Mouse (Mus musculus): Measurements from ENCODE around the gene Catsperg1. TPM values are rescaled to one million over a fixed set of nuclear protein-coding genes. Genes with fewer than 3 reads are reported as not detected.
"Not testable (repeated sequence)": the region's sequence is repeated elsewhere in the genome, so short reads cannot be mapped to it uniquely, and the experiment has no call there.

Gene Catsperg1
- polyA plus RNA-seq, 1 experiment from 2014 or later, result 0.21 TPM

- Histone ChIP-seq H3K4me1 (replicated peaks) (peaks cover 29% of the 10 kb centered on the region), H3K27ac (replicated peaks) (no peak overlapping the region), H3K4me2 (no peak overlapping the region), H3K9me3 (replicated peaks) (no peaks in the 10 kb centered on the region), H3K36me3 (replicated peaks) (no peaks in the 10 kb centered on the region; the same call in 1 of the 2 replicates), H3K9ac (no peak overlapping the region), H3K27me3 (no peaks in the 10 kb centered on the region), H3K4me3 (replicated peaks) (no peak overlapping the region)
- 75% methylated on average over 21 of the region's 21 CpGs for WGBS (ENCODE audit: insufficient replicate concordance)
- ATAC-seq (ENCODE audit: insufficient read depth), result no peak
Measured at GRCm38 (mm10) chr7:29246619-29247313, 32.9 kb upstream of the Catsperg1 start.

GRCm38 (mm10) chr7:29246015-29246414 is 32.2 kb upstream of the Catsperg1 start:
- no peaks in the 10 kb centered on the region; the same call in 1 of the 2 replicates for H3K36me3 ChIP-seq (replicated peaks)
- peaks cover 25% of the 10 kb centered on the region for H3K4me1 ChIP-seq (replicated peaks)
- H3K27me3 ChIP-seq, result no peaks in the 10 kb centered on the region
- H3K4me2 ChIP-seq, result no peak overlapping the region
- no peak for ATAC-seq (ENCODE audit: insufficient read depth)
- WGBS (ENCODE audit: insufficient replicate concordance), result 76% methylated on average over 5 of the region's 5 CpGs
- no peak overlapping the region for H3K27ac ChIP-seq (replicated peaks)
- no peak overlapping the region for H3K4me3 ChIP-seq (replicated peaks)
- no peak overlapping the region for H3K9ac ChIP-seq
- H3K9me3 ChIP-seq (replicated peaks), result no peaks in the 10 kb centered on the region

DNA sequence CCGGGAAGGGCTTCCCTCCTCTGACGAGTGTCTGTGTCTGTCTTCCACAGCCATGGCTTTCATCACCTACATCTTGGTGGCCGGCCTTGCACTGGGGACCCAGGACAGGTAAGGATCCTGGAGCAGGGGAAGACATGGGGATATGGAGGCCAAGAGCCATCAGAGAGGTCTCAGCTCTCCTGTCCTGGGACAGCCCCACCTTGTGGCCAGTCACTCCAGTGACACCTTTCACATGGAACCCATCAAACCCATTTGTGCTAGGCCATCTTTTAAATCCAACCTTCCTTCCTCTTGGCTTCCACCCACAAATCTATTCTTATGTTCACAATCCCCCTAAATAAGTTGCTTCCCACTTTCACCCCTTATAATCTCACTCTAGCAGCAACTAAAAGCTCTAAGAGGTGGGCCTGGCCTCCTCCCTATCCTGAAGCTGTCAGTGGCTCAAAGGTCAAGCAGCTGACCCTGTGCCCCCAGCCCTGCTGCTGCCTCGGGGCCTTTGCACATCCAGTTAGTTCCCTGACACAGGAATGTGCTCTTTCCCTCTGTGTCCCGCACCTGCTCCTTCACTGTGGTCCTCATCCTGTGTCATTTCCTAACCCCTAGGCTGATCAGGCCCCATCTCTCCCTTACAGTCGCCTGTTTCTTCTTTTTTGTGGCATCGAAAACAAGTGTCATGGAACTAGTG is 31.0 kb upstream of the Catsperg1 start:
- H3K9ac ChIP-seq, result no peak overlapping the region
- 55% methylated on average over 7 of the region's 7 CpGs for WGBS (ENCODE audit: insufficient replicate concordance)
- H3K4me3 ChIP-seq (replicated peaks), result no peak overlapping the region

GRCm38 (mm10) chr7:29238019-29238967 is 24.5 kb upstream of the Catsperg1 start, which contains the start of gene Yif1b:
Gene Yif1b (plus strand): TSS chr7:29238329.
- peak; percentile 95 for ATAC-seq (ENCODE audit: insufficient read depth)
- peak within 1 kb of the TSS; percentile 81 for H3K27ac ChIP-seq (replicated peaks)
- no peaks in the 10 kb centered on the region for H3K36me3 ChIP-seq (replicated peaks)
- H3K4me3 ChIP-seq (replicated peaks), result peak within 1 kb of the TSS; percentile 64
- peaks cover 27% of the 10 kb centered on the region for H3K4me1 ChIP-seq (replicated peaks)
- H3K27me3 ChIP-seq, result peaks cover 5% of the 10 kb centered on the region
- WGBS (ENCODE audit: insufficient replicate concordance), result under 1% methylated on average over 60 of the region's 60 CpGs
- peak within 1 kb of the TSS; percentile 85 for H3K4me2 ChIP-seq
- H3K9me3 ChIP-seq (replicated peaks), result no peaks in the 10 kb centered on the region
- peak within 1 kb of the TSS; percentile 55 for H3K9ac ChIP-seq

More for the DNA sequence above, 31.0 kb upstream of the Catsperg1 start:
- Histone ChIP-seq H3K9me3 (replicated peaks) (no peaks in the 10 kb centered on the region), H3K4me2 (no peak overlapping the region), H3K27ac (replicated peaks) (no peak overlapping the region), H3K36me3 (replicated peaks) (no peaks in the 10 kb centered on the region; the same call in 1 of the 2 replicates), H3K27me3 (no peaks in the 10 kb centered on the region), H3K4me1 (replicated peaks) (peaks cover 25% of the 10 kb centered on the region)
- ATAC-seq (ENCODE audit: insufficient read depth), result no peak

- peaks cover 12% of the 10 kb centered on the region for H3K27me3 ChIP-seq
- H3K4me1 ChIP-seq (replicated peaks), result peaks cover 23% of the 10 kb centered on the region
- H3K4me3 ChIP-seq (replicated peaks), result peak overlapping the region; percentile 64
- WGBS (ENCODE audit: insufficient replicate concordance), result 23% methylated on average over 6 of the region's 6 CpGs
- H3K27ac ChIP-seq (replicated peaks), result peak overlapping the region; percentile 81
- not testable (repeated sequence) for H3K36me3 ChIP-seq (replicated peaks); H3K9me3 ChIP-seq (replicated peaks); ATAC-seq (ENCODE audit: insufficient read depth)
- peak overlapping the region; percentile 85 for H3K4me2 ChIP-seq
- H3K9ac ChIP-seq, result peak overlapping the region; percentile 45; the same call in 1 of the 2 replicates
Measured at GRCm38 (mm10) chr7:29237596-29237995, 23.8 kb upstream of the Catsperg1 start.

DNA sequence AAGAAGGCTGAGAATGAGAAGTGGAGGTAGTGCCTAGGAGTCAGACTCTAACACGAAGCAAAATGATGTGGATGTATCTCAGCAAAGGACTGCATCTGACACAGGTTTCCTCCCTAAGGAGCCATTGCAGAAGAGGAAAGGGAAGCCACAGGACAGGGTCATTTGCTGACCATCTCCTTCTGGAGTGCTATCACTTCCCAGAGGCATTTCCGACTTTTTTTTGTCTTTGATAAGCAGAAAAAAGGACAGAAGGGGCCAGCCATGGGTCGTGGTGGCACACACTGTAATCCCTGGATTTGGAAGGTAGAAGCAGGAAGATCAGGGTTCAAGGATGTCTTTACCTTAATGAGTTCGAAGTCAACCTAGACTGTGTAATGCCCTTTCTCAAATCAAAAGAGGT is 22.8 kb upstream of the Catsperg1 start:
- peaks cover 31% of the 10 kb centered on the region for H3K4me1 ChIP-seq (replicated peaks)
- no peaks in the 10 kb centered on the region for H3K9me3 ChIP-seq (replicated peaks)
- no peak overlapping the region for H3K4me3 ChIP-seq (replicated peaks)
- peaks cover 22% of the 10 kb centered on the region for H3K27me3 ChIP-seq
- H3K9ac ChIP-seq, result no peak overlapping the region
- no peak for ATAC-seq (ENCODE audit: insufficient read depth)
- no peaks in the 10 kb centered on the region for H3K36me3 ChIP-seq (replicated peaks)
- 59% methylated on average over 4 of the region's 4 CpGs for WGBS (ENCODE audit: insufficient replicate concordance)
- H3K4me2 ChIP-seq, result no peak overlapping the region
- H3K27ac ChIP-seq (replicated peaks), result no peak overlapping the region

GRCm38 (mm10) chr7:29234661-29235060 is 20.8 kb upstream of the Catsperg1 start:
- no peak for ATAC-seq (ENCODE audit: insufficient read depth)
- Histone ChIP-seq H3K4me3 (replicated peaks) (no peak overlapping the region), H3K27ac (replicated peaks) (no peak overlapping the region), H3K4me1 (replicated peaks) (peaks cover 29% of the 10 kb centered on the region), H3K36me3 (replicated peaks) (no peaks in the 10 kb centered on the region), H3K9me3 (replicated peaks) (no peaks in the 10 kb centered on the region), H3K27me3 (peaks cover 41% of the 10 kb centered on the region), H3K4me2 (no peak overlapping the region), H3K9ac (no peak overlapping the region)
- WGBS (ENCODE audit: insufficient replicate concordance), result 71% methylated on average over 5 of the region's 5 CpGs

DNA sequence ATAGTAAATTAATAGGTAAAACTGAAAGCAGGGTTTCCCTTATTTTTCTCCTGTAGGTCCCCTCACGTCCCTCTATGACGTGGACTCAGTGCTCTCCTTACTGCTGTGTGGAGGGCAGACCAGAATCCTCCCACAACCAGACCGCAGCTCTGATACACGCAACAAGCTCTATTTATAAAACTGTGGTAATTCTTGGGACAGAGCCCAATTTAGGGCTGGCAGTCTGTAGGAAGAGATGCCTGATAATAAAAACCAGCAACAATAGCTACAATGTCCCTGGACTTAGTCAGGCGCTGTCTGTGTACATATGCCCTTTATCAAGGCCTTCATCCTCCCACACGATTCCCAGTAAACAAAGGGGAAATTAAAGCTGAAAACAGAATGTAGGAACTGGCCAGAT is 19.9 kb upstream of the Catsperg1 start:
- no peak overlapping the region for H3K4me2 ChIP-seq
- H3K27me3 ChIP-seq, result peaks cover 50% of the 10 kb centered on the region
- H3K9ac ChIP-seq, result no peak overlapping the region
- H3K4me1 ChIP-seq (replicated peaks), result peaks cover 19% of the 10 kb centered on the region
- no peak for ATAC-seq (ENCODE audit: insufficient read depth)
- 23% methylated on average over 6 of the region's 6 CpGs for WGBS (ENCODE audit: insufficient replicate concordance)
- H3K27ac ChIP-seq (replicated peaks), result no peak overlapping the region
- no peaks in the 10 kb centered on the region for H3K9me3 ChIP-seq (replicated peaks)
- H3K4me3 ChIP-seq (replicated peaks), result no peak overlapping the region
- H3K36me3 ChIP-seq (replicated peaks), result no peaks in the 10 kb centered on the region

DNA sequence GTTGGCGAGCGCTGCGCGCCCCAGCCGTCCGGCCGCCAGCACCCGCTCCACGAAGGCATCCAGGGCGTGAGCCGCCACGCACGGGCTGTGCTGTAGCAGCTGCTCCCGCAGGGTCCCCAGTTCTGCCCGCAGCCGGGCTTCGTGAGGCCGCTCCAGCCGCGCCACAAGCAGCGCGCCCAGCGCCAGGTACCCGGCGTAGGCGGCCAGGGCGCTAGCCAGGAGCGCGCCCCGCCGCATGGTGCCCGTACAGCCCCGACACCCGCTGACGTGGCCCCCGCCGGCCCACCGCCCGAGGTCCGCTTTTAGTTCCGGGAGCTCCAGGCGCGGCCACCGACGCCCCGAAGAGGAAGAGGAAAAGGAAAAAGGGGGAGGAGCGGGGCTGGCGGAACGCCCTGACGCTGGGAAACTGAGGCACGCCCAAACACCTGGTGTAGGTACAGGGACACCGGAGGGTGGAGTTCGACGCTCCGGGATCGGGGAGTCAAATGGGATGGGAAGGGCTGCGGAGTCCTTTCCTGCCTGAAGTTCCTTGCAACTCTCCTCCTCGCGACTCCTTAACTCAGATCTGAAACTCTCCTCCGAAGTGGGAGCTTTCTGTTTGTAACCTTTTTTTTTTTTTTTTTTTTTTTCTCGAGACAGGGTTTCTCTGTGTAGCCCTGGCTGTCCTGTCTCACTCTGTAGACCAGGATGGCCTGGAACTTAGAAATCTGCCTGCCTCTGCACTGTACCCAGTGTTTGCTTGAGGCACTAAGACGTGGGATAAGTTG is 18.6 kb upstream of the Catsperg1 start, which contains the start of gene Kcnk6:
Gene Kcnk6, minus strand, starts transcription at position 269 of the 767 bp plus-strand sequence.
- H3K4me2 ChIP-seq, result peak within 1 kb of the TSS; percentile 65
- no peak for ATAC-seq (ENCODE audit: insufficient read depth)
- H3K27me3 ChIP-seq, result peaks cover 50% of the 10 kb centered on the region
- H3K27ac ChIP-seq (replicated peaks), result peak within 1 kb of the TSS; percentile 41; the same call in 1 of the 2 replicates
- peak within 1 kb of the TSS; percentile 56 for H3K4me3 ChIP-seq (replicated peaks)
- H3K9me3 ChIP-seq (replicated peaks), result no peaks in the 10 kb centered on the region
- peak within 1 kb of the TSS; percentile 37 for H3K9ac ChIP-seq
- peaks cover 12% of the 10 kb centered on the region for H3K4me1 ChIP-seq (replicated peaks)
- no peaks in the 10 kb centered on the region for H3K36me3 ChIP-seq (replicated peaks)
- WGBS (ENCODE audit: insufficient replicate concordance), result 1% methylated on average over 62 of the region's 62 CpGs

GRCm38 (mm10) chr7:29231517-29231916 is 17.7 kb upstream of the Catsperg1 start:
- Histone ChIP-seq H3K4me1 (replicated peaks) (peaks cover 11% of the 10 kb centered on the region; the same call in 1 of the 2 replicates), H3K9ac (no peak overlapping the region), H3K27me3 (peaks cover 50% of the 10 kb centered on the region), H3K36me3 (replicated peaks) (no peaks in the 10 kb centered on the region), H3K9me3 (replicated peaks) (no peaks in the 10 kb centered on the region), H3K4me3 (replicated peaks) (peak overlapping the region; percentile 56), H3K27ac (replicated peaks) (no peak overlapping the region), H3K4me2 (peak overlapping the region; percentile 65)
- peak; percentile 23; the same call in 1 of the 2 replicates for ATAC-seq (ENCODE audit: insufficient read depth)
- WGBS (ENCODE audit: insufficient replicate concordance), result 30% methylated on average over 3 of the region's 3 CpGs
